10 mouse cellular contexts compared by ENCODE assay signal in the genomic region with DNA sequence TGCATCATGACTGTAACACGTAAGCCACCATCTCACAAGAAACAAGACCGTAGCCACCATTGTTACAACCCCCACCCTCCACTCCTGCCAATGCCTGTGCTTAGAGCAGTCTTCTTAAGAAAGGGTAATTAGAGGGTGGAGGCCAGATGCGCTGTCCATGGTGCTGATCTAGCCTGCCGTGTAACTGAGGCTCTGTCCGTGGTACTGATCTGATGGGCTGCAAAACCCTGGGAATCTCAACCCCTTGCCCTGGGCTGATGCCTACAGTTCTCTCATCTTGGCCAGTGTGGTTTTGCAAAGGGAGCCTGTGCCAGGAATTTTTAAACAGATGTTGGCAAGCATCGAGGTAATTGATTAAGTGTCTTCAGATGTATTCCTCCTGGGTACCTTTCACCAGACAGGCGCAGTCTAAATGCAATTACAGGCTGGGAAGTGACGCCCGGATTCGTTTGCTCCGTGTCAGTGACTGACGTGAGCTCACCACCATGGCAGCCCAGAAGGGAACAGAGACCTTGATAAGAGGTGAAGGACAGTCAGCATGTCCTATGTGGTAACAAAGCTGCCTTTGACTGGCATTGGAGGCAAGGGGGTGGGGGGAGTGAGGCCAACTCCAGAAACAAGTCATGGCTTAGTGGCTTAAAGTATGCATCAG.
DNase-seq lines count a peak whose midpoint lies in the region; ATAC-seq lines count a peak whose summit lies in the region.
"Had no signal": no experiment of that assay in that cellular context is flagged by ENCODE, and none has a peak within 500 bp of the region (broad histone marks: within the 10 kb centered on the region; RNA-seq: fewer than 3 reads in every experiment).

No protein-coding gene starts in this region.

- H3K9me3 ChIP-seq in hindbrain, embryonic 13.5 days = no peaks in the 10 kb centered on the region
- H3K9me3 ChIP-seq: embryonic facial prominence, embryonic 12.5 days had no signal

- H3K4me2 ChIP-seq in hindbrain, embryonic 13.5 days = no peak overlapping the region
- H3K4me2 ChIP-seq: embryonic facial prominence, embryonic 12.5 days had no signal

- H3K9ac ChIP-seq in hindbrain, embryonic 13.5 days = no peak overlapping the region
- H3K9ac ChIP-seq: embryonic facial prominence, embryonic 12.5 days had no signal

- H3K27ac ChIP-seq in hindbrain, embryonic 13.5 days = peak overlapping the region; percentile 36
- H3K27ac ChIP-seq: embryonic facial prominence, embryonic 12.5 days had no signal

- DNase-seq in spleen, postnatal 4 days (ENCODE audit: low spot score in 2 of 2) = peak; percentile 21 to 76
- DNase-seq in spleen, adult 12 weeks (ENCODE audit: low spot score) = no peak
- peak; percentile 94 for DNase-seq in embryo, embryonic 10.5 days (ENCODE audit: low spot score)
- peak; percentile 34 to 46 for DNase-seq in lung, adult 18-20 months
- DNase-seq in ovary, adult 18-20 months (ENCODE audit: low spot score) = peak; percentile 23
- no peak for DNase-seq in layer of hippocampus, adult 9-10 months (ENCODE audit: low spot score)
- DNase-seq in cerebellum, adult 9-11 months = no peak

- 0 out of 2 replicates have a peak, but pooled peaks have one; percentile 61 for ATAC-seq in hindbrain, embryonic 13.5 days (ENCODE audit: low FRiP score)

- no peaks in the 10 kb centered on the region for H3K36me3 ChIP-seq in hindbrain, embryonic 13.5 days
- H3K36me3 ChIP-seq: embryonic facial prominence, embryonic 12.5 days had no signal

- peaks cover 21% of the 10 kb centered on the region for H3K4me1 ChIP-seq in hindbrain, embryonic 13.5 days (replicated peaks)
- H3K4me1 ChIP-seq: embryonic facial prominence, embryonic 12.5 days; megakaryocyte, embryonic 14.5 days had no signal

- 25% methylated on average over 12 of the region's 12 CpGs for WGBS in hindbrain, embryonic 13.5 days

- 0 out of 2 replicates have a peak, but pooled peaks cover 6% of the 10 kb centered on the region for H3K27me3 ChIP-seq in hindbrain, embryonic 13.5 days
- H3K27me3 ChIP-seq: embryonic facial prominence, embryonic 12.5 days; megakaryocyte, embryonic 14.5 days had no signal

- no peak overlapping the region for H3K4me3 ChIP-seq in hindbrain, embryonic 13.5 days
- H3K4me3 ChIP-seq: embryonic facial prominence, embryonic 12.5 days; megakaryocyte, embryonic 14.5 days had no signal

Comparison
In these comparisons a context has a peak if more than half of its experiments do, and no peak if none do; other contexts are left out.
1. DNase-seq: peak in spleen, postnatal 4 days (2 of 2), embryo, embryonic 10.5 days (single experiment), lung, adult 18-20 months (2 of 2) and ovary, adult 18-20 months (single experiment); none in spleen, adult 12 weeks (single experiment), layer of hippocampus, adult 9-10 months (single experiment) and cerebellum, adult 9-11 months (single experiment).